Mouse (Mus musculus) neural tube, embryonic 12.5 days (tissue): ENCODE data around the gene Ptprh. TPM values are rescaled to one million over a fixed set of nuclear protein-coding genes. Genes with fewer than 3 reads are reported as not detected.

Experiments
- ATAC-seq: fragments of 200-750 bp; cut with Nextera tagmentation; 2 replicates; pipeline ENCODE4 v1.8.0; 2017; ENCODE audit warnings: low read depth, mild to moderate bottlenecking, moderate TSS enrichment, moderate library complexity; ENCODE audit not compliant: low FRiP score
- H3K27ac ChIP-seq: fragments of 300-500 bp; sonication (generic); 2 replicates; pipeline ENCODE4 v1.5.1; 2016
- H3K27me3 ChIP-seq: fragments of 300-500 bp; sonication (generic); replicated peaks from 2 replicates; pipeline ENCODE4 v1.6.1; 2016; ENCODE audit warnings: mild to moderate bottlenecking
- H3K36me3 ChIP-seq: fragments of 300-500 bp; sonication (generic); 2 replicates; pipeline ENCODE4 v1.6.1; 2016; ENCODE audit warnings: mild to moderate bottlenecking
- H3K4me1 ChIP-seq: fragments of 300-500 bp; sonication (generic); 2 replicates; pipeline ENCODE4 v1.6.1; 2016
- H3K4me2 ChIP-seq: fragments of 300-500 bp; sonication (generic); replicated peaks from 2 replicates; pipeline ENCODE4 v1.6.1; 2016; ENCODE audit warnings: mild to moderate bottlenecking
- H3K4me3 ChIP-seq: fragments of 300-500 bp; sonication (generic); 2 replicates; pipeline ENCODE4 v1.5.1; 2016
- H3K9ac ChIP-seq: fragments of 300-500 bp; sonication (generic); 2 replicates; pipeline ENCODE4 v1.6.1; 2016; ENCODE audit warnings: mild to moderate bottlenecking
- H3K9me3 ChIP-seq: fragments of 300-500 bp; sonication (generic); 2 replicates; pipeline ENCODE4 v1.6.1; 2016; ENCODE audit warnings: mild to moderate bottlenecking
- WGBS: fragments of 180-500 bp; shearing (Covaris S2); methylation state at CpG from one replicate; pipeline ENCODE4 v1.1.7; 2016; 5-methylcytosine and 5-hydroxymethylcytosine counted together
- polyA plus RNA-seq: library from polyadenylated mRNA; unstranded; fragments of >200 nt; fragmentation: Nextera tagmentation; extraction: Ambion mirVana; gene quantifications from 2 replicates; pipeline ENCODE4 v1.2.1, GENCODE M21; 2016

The Ptprh gene
- polyA plus RNA-seq, 1 experiment from 2014 or later = not detected

DNA sequence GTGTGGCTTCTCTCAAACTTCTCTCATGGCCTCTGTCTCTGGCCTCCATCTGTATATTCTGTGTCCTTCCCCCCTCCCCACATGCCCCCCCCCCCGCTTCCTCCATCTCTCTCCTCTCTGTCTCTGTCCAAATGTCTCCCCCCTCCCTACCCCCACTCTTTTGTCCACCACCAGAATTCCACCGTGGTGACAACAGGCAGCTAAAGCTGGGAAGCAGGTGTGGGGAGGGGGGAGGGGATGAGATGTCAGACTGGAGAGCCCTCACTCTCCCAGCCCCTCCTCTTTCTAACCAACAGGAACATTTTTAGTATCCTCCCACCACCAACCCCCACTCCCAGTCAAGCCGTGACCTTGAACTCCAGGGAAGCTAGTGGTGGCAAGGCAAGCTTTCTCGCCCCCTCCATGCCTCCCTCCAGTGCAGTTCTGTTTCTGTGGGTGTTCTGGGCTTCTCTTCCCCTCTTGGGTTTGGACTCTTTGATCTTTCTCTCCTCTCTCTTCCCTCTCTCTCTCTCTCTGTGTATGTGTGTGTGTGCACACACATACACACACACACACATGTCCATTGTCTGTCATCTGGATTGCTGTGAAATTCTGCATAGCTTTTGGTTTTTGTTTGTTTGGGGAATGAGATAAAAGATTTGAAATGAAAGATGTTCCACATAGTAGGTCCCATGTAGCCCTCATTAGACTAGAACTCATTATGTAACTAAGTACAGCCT, 87.3 kb downstream of the Ptprh start, which contains the start of gene Tnnt1:
TSS of gene Tnnt1 (minus strand) at position 51 of the 719 bp plus-strand sequence.
- Histone ChIP-seq H3K4me3 (no peak within 1 kb of the TSS), H3K27ac (no peak within 1 kb of the TSS), H3K36me3 (no peaks in the 10 kb centered on the region), H3K4me1 (peaks cover 10% of the 10 kb centered on the region), H3K9me3 (no peaks in the 10 kb centered on the region), H3K9ac (no peak within 1 kb of the TSS), H3K27me3 (peaks cover 8% of the 10 kb centered on the region), H3K4me2 (no peak within 1 kb of the TSS)
- 16% methylated on average over 4 of the region's 4 CpGs for WGBS
- 0 out of 2 replicates have a peak, but pooled peaks have one; percentile 34 for ATAC-seq

DNA sequence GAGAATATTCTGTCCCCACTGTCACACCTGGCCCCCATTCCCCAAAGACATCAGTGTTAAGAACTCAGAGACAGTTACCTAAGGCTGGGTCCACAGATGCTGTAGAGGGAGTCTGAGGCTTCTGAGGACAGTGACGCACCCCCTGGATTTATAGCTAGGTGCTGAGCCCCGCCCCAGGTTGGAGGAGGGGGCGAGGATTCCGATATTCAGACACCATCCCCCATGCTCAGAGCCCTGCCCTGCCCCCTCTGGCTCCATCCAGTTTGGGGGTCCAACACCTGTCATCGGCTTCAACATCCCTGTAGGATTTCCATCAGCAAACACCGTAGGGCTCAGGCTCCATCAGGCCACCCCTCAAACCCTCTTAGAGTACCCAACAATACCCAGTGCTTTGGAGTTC, 88.0 kb downstream of the Ptprh start:
- no peak overlapping the region for H3K27ac ChIP-seq
- ATAC-seq = 0 out of 2 replicates have a peak, but pooled peaks have one; percentile 18
- 49% methylated on average over 6 of the region's 6 CpGs for WGBS
- H3K9ac ChIP-seq = no peak overlapping the region
- H3K9me3 ChIP-seq = no peaks in the 10 kb centered on the region
- peaks cover 10% of the 10 kb centered on the region for H3K4me1 ChIP-seq
- H3K36me3 ChIP-seq = no peaks in the 10 kb centered on the region
- no peak overlapping the region for H3K4me2 ChIP-seq
- H3K4me3 ChIP-seq = no peak overlapping the region
- H3K27me3 ChIP-seq = peaks cover 7% of the 10 kb centered on the region

DNA sequence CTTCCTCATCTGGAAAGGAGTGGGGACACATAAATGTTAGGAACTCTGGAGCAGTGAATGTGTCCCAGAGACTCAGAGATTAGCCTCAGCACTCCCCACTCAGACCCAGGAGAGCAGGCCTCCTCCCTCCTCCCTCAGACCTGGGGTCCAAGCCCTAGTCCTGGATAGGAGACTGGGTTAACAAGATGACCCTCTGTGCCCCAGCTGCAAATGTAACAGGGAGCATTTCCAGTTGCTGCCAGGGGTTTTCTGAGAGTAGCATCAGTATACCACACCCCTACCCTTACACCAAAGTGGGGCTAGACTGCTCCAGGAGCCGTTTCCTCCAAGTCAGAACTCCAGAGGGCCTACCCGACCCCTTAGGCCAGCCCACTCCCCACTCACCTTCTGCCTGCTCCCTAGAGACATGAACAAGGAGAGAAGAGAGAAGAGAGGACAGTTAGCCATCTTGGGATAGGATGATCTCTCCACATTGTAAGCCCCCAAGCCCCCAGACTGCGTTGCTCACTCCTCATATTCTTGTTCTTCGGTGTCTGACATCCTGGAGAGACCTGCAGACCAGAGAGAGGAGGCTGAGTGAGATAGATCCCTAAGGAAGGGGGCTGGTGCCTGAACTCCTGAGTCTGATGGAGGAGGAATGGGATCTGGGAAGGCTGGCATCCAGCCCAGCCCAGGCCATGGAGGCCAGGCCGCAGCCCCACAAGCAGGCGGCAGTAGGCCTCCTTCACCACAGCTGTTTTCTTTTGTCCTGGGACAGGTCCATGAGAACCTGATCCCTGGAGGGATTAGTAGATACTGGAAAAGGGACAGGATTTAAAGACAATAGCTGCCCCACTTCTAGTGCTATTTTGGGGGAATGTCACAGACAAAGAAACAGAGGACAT, 89.8 kb downstream of the Ptprh start:
- H3K4me2 ChIP-seq = no peak overlapping the region
- no peak overlapping the region for H3K4me3 ChIP-seq
- no peaks in the 10 kb centered on the region for H3K9me3 ChIP-seq
- ATAC-seq = no peak
- 66% methylated on average over 6 of the region's 6 CpGs for WGBS
- H3K27me3 ChIP-seq = no peaks in the 10 kb centered on the region; the same call in 1 of the 2 replicates
- no peak overlapping the region for H3K9ac ChIP-seq
- H3K4me1 ChIP-seq = peaks cover 16% of the 10 kb centered on the region
- no peaks in the 10 kb centered on the region for H3K36me3 ChIP-seq
- H3K27ac ChIP-seq = no peak overlapping the region

DNA sequence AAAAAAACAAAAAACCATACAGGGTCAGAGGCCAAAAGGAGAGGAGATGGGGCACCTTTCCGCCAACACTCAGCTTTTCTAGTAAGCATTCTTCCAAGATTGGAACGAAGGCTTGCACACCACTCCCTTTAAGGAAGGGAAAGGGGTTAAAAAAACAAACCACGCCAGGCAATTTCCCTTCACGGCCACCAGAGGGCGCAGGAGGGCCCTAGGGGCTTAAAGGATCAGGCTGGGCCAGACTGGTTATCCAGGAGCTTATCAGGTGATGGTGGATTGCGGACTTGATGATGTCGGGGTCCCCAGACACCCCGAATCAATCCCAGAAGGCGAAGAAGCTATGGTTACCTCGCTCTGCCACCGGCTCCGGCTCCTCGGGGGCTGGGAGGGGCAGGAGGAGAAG, 90.6 kb downstream of the Ptprh start:
- H3K4me1 ChIP-seq = peaks cover 16% of the 10 kb centered on the region
- H3K27ac ChIP-seq = no peak overlapping the region
- no peak overlapping the region for H3K4me2 ChIP-seq
- H3K27me3 ChIP-seq = no peaks in the 10 kb centered on the region; the same call in 1 of the 2 replicates
- 33% methylated on average over 13 of the region's 13 CpGs for WGBS
- no peaks in the 10 kb centered on the region for H3K9me3 ChIP-seq
- ATAC-seq = no peak; the same call in 1 of the 2 replicates
- no peak overlapping the region for H3K9ac ChIP-seq
- no peak overlapping the region for H3K4me3 ChIP-seq
- no peaks in the 10 kb centered on the region for H3K36me3 ChIP-seq

DNA sequence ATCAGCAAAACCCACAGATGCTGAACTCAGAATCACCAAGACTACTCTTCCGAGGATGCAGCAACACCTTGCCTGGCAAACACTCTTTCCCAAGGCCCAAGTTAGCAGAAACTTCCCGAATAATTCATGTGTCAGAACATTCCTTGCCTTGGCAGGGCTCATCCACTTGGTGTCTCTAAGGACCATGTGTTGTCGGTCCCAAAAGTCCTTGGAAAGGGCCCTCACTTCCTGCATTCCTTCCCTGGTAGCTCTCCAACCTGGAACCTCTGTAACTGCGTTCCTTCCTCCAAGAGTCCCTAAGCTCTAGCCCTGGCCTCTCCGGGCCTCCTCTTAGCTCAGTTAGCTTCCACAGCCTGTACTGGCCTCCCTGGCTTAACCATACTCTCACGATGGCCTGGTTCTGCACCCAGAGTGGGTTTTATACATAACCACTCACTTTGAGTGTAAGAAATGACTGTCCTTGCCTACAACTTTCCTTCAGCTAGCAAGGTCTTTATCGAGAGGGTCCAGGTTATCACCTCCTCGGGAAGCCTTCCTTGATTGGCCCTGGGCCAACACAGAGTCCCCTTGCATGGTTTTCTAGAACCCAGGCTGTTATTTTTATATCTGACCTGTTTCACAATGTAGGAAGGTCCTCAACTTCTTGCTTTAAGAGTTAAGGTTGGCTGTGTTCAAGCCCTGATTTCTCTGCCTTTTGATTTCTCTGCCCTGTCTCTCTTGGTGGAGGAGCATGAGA, 92.2 kb downstream of the Ptprh start:
- Histone ChIP-seq H3K4me3 (no peak overlapping the region), H3K27me3 (no peaks in the 10 kb centered on the region; the same call in 1 of the 2 replicates), H3K4me1 (peaks cover 15% of the 10 kb centered on the region), H3K27ac (no peak overlapping the region), H3K9me3 (no peaks in the 10 kb centered on the region), H3K4me2 (no peak overlapping the region), H3K36me3 (no peaks in the 10 kb centered on the region), H3K9ac (no peak overlapping the region; the same call in 1 of the 2 replicates)
- 80% methylated on average over 8 of the region's 8 CpGs for WGBS
- ATAC-seq = no peak

DNA sequence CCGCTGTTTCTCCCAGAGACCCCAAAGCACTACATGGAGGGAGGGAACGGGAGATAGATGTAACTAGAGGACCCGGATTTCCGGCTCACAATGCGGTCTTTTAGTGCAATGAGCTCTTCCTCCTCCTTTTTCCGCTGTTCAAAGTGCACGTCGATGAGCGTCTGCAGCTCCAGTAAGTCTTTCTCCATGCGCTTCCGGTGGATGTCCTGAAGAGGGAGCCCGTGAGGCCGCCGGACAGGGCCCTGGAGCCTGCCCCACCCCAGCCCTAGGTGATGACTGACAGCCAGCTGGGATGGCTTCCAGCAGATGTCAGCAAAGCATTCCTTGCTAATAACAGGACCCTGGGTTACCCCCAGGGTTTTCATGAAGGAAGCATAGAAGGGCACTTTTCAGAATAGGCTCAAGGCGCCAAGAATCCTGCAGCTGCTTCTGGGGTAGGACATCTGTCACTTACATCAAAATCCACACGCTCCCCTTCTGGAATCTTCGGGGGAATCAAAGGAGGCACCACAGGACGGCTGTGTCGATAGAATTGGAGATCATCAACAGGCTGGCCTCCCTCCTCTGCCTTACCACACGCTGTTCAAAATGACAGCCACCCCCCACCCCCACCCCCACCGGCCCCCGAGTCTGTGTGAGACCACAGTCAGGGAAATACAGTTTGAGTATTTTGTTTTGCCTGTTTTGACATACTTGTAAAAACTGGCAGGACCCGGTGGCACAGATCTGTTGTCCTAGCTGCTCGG, 93.8 kb downstream of the Ptprh start:
- Histone ChIP-seq H3K9ac (no peak overlapping the region), H3K36me3 (no peaks in the 10 kb centered on the region), H3K27ac (no peak overlapping the region), H3K4me1 (peaks cover 6% of the 10 kb centered on the region; the same call in 1 of the 2 replicates), H3K4me3 (no peak overlapping the region), H3K9me3 (no peaks in the 10 kb centered on the region), H3K4me2 (peak overlapping the region; percentile 19), H3K27me3 (no peaks in the 10 kb centered on the region; the same call in 1 of the 2 replicates)
- 15% methylated on average over 24 of the region's 24 CpGs for WGBS
- peak; percentile 70; the same call in 1 of the 2 replicates for ATAC-seq

DNA sequence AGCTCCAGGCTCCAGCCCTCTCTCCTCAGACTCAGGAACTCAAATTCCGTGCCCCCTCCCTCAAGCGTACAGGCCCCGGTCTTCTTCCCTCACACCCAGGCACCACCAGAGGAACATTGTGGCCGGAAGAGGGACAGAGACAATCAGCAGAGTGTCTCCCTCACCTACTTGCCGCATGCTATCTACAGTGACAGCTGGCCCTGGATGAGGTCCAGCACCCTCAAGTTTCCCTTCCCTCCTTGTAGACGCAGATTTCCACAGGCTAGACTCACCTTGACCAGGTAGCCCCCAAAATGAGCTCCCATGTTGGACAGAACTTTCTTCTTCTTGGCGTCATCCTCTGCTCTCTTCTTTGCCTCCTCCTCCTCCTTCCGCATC, 95.1 kb downstream of the Ptprh start:
- ATAC-seq = no peak
- no peaks in the 10 kb centered on the region for H3K9me3 ChIP-seq
- WGBS = 93% methylated on average over 8 of the region's 8 CpGs

DNA sequence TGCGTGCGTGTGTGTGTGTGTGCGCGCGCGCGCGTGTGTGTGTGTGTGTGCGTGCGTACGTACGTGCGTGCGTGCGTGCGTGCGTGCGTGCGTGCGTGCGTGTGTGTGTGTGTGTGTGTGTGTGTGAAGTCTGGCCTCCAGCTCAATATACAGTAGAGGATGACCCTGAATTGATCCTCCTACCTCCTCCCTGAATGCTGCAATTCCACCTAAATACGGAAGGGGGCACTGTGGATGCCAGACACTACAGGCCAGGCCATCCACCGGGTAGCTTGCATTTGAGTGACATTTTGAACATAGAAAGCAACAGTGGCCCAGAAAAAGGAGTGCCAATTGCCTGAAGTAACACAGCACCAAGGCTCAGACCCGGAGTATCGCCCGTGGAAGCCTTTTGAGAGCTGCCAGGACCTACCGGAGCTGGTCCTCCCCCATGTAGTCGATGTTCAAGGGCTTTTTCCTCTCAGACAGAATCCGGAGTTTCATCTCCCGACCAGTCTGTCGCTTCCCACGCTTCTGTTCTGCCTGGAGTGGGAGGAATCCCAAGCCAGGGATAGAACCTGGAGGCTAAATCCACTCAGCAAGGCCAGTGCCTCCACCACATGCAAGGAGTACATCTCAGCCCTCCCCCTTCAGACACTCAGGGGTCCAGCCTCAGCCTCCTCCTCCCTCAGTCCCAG, 95.6 kb downstream of the Ptprh start:
- Histone ChIP-seq H3K9me3 (no peaks in the 10 kb centered on the region), H3K4me2 (no peak overlapping the region), H3K4me3 (no peak overlapping the region), H3K27me3 (no peaks in the 10 kb centered on the region; the same call in 1 of the 2 replicates), H3K36me3 (no peaks in the 10 kb centered on the region), H3K4me1 (peaks cover 6% of the 10 kb centered on the region; the same call in 1 of the 2 replicates), H3K27ac (no peak overlapping the region), H3K9ac (no peak overlapping the region)
- 71% methylated on average over 32 of the region's 32 CpGs for WGBS
- no peak for ATAC-seq

More for the DNA sequence above, 95.1 kb downstream of the Ptprh start:
- Histone ChIP-seq H3K27ac (no peak overlapping the region), H3K27me3 (no peaks in the 10 kb centered on the region; the same call in 1 of the 2 replicates), H3K4me3 (no peak overlapping the region), H3K4me1 (peaks cover 6% of the 10 kb centered on the region; the same call in 1 of the 2 replicates), H3K36me3 (no peaks in the 10 kb centered on the region), H3K9ac (no peak overlapping the region), H3K4me2 (no peak overlapping the region)

DNA sequence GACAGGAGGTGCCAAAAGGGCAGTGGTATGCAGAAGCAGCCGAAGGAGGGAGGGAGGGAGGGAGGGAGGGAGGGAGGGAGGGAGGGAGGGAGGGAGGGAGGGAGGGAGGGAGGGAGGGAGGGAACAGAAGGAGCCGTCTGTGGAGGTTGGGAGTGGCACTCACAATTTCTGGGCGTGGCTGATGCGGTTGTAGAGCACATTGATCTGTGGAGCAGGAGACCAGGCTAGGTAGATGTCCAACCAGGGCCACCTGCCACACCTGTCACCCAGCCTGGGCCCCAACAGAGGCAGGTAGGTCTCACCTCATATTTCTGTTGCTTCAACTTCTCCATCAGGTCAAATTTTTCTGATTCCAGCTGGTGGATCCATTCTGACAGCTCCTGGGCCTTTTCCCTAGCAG, 96.6 kb downstream of the Ptprh start:
- ATAC-seq = no peak
- Histone ChIP-seq H3K27ac (no peak overlapping the region), H3K9me3 (no peaks in the 10 kb centered on the region), H3K4me2 (no peak overlapping the region), H3K27me3 (no peaks in the 10 kb centered on the region; the same call in 1 of the 2 replicates), H3K9ac (no peak overlapping the region), H3K36me3 (no peaks in the 10 kb centered on the region), H3K4me1 (peaks cover 6% of the 10 kb centered on the region; the same call in 1 of the 2 replicates), H3K4me3 (no peak overlapping the region)
- WGBS = 66% methylated on average over 3 of the region's 4 CpGs

DNA sequence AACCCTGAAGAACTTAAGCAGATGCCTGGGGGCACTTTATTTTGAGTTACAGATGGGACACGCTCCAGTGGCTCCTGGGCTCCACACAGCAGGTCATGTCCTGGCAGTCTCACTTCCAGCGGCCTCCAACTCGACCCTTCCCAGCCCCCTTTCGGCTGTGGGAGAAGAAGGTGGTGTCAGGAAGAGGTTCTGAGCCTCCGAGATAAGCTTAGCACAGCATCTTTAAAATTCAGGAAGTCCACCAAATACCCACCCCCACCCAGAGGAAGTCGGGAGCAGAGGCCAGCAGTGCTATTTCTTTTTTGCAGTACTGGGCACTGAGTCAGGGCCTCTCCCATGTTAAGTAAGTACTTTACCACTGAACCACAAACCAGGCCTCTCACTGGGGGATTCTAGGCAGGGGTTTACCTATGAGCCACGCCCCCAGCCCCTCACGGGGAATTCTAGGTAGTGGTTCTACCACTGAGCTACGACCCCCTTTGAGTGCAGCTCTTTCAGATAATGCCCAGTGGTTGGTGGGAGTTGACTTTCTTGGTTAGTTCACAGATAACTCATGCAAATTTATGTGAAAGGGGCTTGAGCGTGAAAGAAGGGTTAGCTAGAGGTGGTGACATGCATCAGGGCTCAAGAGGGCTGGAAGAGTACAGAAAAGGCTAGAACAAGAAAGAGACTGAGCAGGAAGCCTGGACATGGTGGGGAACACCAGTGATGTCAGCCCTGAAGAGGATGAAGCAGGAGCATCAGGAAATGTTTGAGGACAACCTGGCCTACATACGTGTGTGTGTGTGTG, 99.0 kb downstream of the Ptprh start:
- no peaks in the 10 kb centered on the region for H3K9me3 ChIP-seq
- ATAC-seq = no peak

More for the DNA sequence above, 99.0 kb downstream of the Ptprh start:
- Histone ChIP-seq H3K9ac (no peak overlapping the region), H3K36me3 (no peaks in the 10 kb centered on the region), H3K27ac (no peak overlapping the region), H3K4me3 (no peak overlapping the region), H3K27me3 (no peaks in the 10 kb centered on the region), H3K4me2 (no peak overlapping the region), H3K4me1 (peaks cover 12% of the 10 kb centered on the region)
- 62% methylated on average over 11 of the region's 11 CpGs for WGBS
